Mouse (Mus musculus) olfactory bulb, adult 2 months (tissue): ENCODE data around the gene Fbxo47.

Experiments
- CTCF ChIP-seq: fragments of 200-500 bp; IDR thresholded peaks from 2 replicates; pipeline ENCODE4 v1.5.1; 2012; ENCODE audit warnings: low read depth, mild to moderate bottlenecking, low read length, moderate library complexity; ENCODE audit not compliant: insufficient read depth
- POLR2A ChIP-seq: fragments of 200-500 bp; IDR thresholded peaks from 2 replicates; pipeline ENCODE4 v1.6.1; 2012; ENCODE audit warnings: mild to moderate bottlenecking, low read depth, low read length, moderate library complexity; ENCODE audit not compliant: insufficient read depth

GRCm38 (mm10) chr11:97923639-97924038 is 39.7 kb upstream of the Fbxo47 start:
- TF ChIP-seq POLR2A (no peak), CTCF (no peak)
